Mouse (Mus musculus): Measurements from ENCODE around the gene Lrp1. TPM values are rescaled to one million over a fixed set of nuclear protein-coding genes. Genes with fewer than 3 reads are reported as not detected.

Gene Lrp1
- total RNA-seq, 4 experiments from 2014 or later, result 64.0 to 88.9 (median 74.0) TPM

- no peak for DNase-seq (ENCODE audit: low spot score)
Measured at GRCm38 (mm10) chr10:127557397-127557796, 63.6 kb downstream of the Lrp1 start.

- DNase-seq (ENCODE audit: low spot score), result no peak
Measured at GRCm38 (mm10) chr10:127555703-127556102, 65.2 kb downstream of the Lrp1 start.

GRCm38 (mm10) chr10:127549892-127550291 lies 71.1 kb downstream of the Lrp1 start:
- no peak for DNase-seq (ENCODE audit: low spot score)

- DNase-seq (ENCODE audit: low spot score), result no peak
Measured at GRCm38 (mm10) chr10:127548236-127548635, 72.7 kb downstream of the Lrp1 start.

GRCm38 (mm10) chr10:127546505-127546904 lies 74.4 kb downstream of the Lrp1 start:
- DNase-seq (ENCODE audit: low spot score), result no peak

GRCm38 (mm10) chr10:127544375-127544774 lies 76.6 kb downstream of the Lrp1 start:
- DNase-seq (ENCODE audit: low spot score), result no peak

GRCm38 (mm10) chr10:127543916-127544315 lies 77.0 kb downstream of the Lrp1 start:
- no peak for DNase-seq (ENCODE audit: low spot score)

GRCm38 (mm10) chr10:127542720-127543119 lies 78.2 kb downstream of the Lrp1 start:
- DNase-seq (ENCODE audit: low spot score), result no peak

GRCm38 (mm10) chr10:127542084-127542483 lies 78.9 kb downstream of the Lrp1 start:
- DNase-seq (ENCODE audit: low spot score), result no peak

GRCm38 (mm10) chr10:127541510-127541909 lies 79.4 kb downstream of the Lrp1 start:
- no peak for DNase-seq (ENCODE audit: low spot score)

GRCm38 (mm10) chr10:127537854-127538583 lies 82.9 kb downstream of the Lrp1 start:
- peak; percentile 71 for DNase-seq (ENCODE audit: low spot score)

- DNase-seq (ENCODE audit: low spot score), result no peak
Measured at GRCm38 (mm10) chr10:127536586-127537314, 84.2 kb downstream of the Lrp1 start.

- DNase-seq (ENCODE audit: low spot score), result no peak
Measured at GRCm38 (mm10) chr10:127534929-127535384, 86.0 kb downstream of the Lrp1 start.

- DNase-seq (ENCODE audit: low spot score), result no peak
Measured at GRCm38 (mm10) chr10:127534036-127534928, 86.7 kb downstream of the Lrp1 start, which contains the start of gene Nxph4. Nxph4 (minus strand) TSS chr10:127534559.

- no peak for DNase-seq (ENCODE audit: low spot score)
Measured at GRCm38 (mm10) chr10:127531548-127531947, 89.4 kb downstream of the Lrp1 start.

GRCm38 (mm10) chr10:127530945-127531344 lies 90.0 kb downstream of the Lrp1 start:
- no peak for DNase-seq (ENCODE audit: low spot score)

GRCm38 (mm10) chr10:127527481-127527880 lies 93.5 kb downstream of the Lrp1 start:
- no peak for DNase-seq (ENCODE audit: low spot score)

- no peak for DNase-seq (ENCODE audit: low spot score)
Measured at GRCm38 (mm10) chr10:127526681-127527080, 94.3 kb downstream of the Lrp1 start.

GRCm38 (mm10) chr10:127526048-127526447 lies 94.9 kb downstream of the Lrp1 start:
- no peak for DNase-seq (ENCODE audit: low spot score)

GRCm38 (mm10) chr10:127524646-127525255 lies 96.2 kb downstream of the Lrp1 start:
- no peak for DNase-seq (ENCODE audit: low spot score)

GRCm38 (mm10) chr10:127522088-127522581 lies 98.8 kb downstream of the Lrp1 start, which contains the start of gene Shmt2:
Shmt2 (minus strand) TSS chr10:127522444.
- peak; percentile 85 for DNase-seq (ENCODE audit: low spot score)
